Mouse (Mus musculus): ENCODE measurements around the gene Kri1.

DNA sequence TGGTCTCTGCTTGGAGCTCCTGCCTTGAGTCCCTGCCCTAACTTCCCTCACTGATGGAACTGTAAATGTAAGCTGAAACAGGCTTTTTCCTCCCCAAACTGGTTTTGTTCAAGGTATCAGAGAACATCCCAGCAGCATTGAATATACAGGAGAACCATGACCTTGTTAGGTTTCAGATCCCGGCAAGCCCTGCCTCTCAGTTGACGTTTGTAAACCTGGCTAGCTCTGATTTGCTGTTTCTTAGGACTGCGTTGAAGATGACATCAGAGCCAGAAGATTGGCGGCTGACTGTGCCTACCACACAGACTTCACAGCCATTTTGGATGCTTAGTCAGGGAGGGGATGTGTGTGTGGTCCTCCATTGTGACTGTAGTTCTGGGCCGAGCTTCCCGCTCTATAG is 63.9 kb downstream of the Kri1 start:
- TF ChIP-seq CTCF (IDR thresholded peaks at IDR 0.05; ENCODE audit: low read depth, low read length) (no peak), POLR2A (IDR thresholded peaks at IDR 0.05; ENCODE audit: extremely low read depth, insufficient read depth, low read length) (no peak)
